Mouse (Mus musculus): ENCODE results near the gene Phldb3.

- TF ChIP-seq CTCF (IDR thresholded peaks at IDR 0.05; ENCODE audit: extremely low read depth, insufficient read length, insufficient replicate concordance, low read depth, low read length) = no peak
- no peak for TF ChIP-seq POLR2A (IDR thresholded peaks at IDR 0.05; ENCODE audit: low read depth, low read length)
Observed at GRCm38 (mm10) chr7:24617763-24618162, 7.2 kb downstream of the Phldb3 start.
